Mouse (Mus musculus): ENCODE results near the gene Zbtb34.

The Zbtb34 gene

GRCm38 (mm10) chr2:33430771-33431699 is at the start of gene Zbtb34:
Zbtb34 (minus strand) TSS chr2:33431324.
- peak; percentile 66 for DNase-seq (ENCODE audit: low read depth, low spot score)

GRCm38 (mm10) chr2:33477961-33478755 is 47.0 kb upstream of the Zbtb34 start:
- no peak for DNase-seq (ENCODE audit: low read depth, low spot score)

GRCm38 (mm10) chr2:33475961-33476360 is 44.8 kb upstream of the Zbtb34 start:
- DNase-seq (ENCODE audit: low read depth, low spot score) = peak; percentile 30

- peak; percentile 94 for DNase-seq (ENCODE audit: low read depth, low spot score)
Observed at GRCm38 (mm10) chr2:33468466-33469097, 37.5 kb upstream of the Zbtb34 start, which contains the start of gene Zbtb43. Zbtb43 (minus strand) TSS chr2:33468559.

GRCm38 (mm10) chr2:33467546-33468465 is 36.7 kb upstream of the Zbtb34 start:
- DNase-seq (ENCODE audit: low read depth, low spot score) = peak; percentile 64

- peak; percentile 88 for DNase-seq (ENCODE audit: low read depth, low spot score)
Observed at GRCm38 (mm10) chr2:33465966-33466365, 34.8 kb upstream of the Zbtb34 start.

GRCm38 (mm10) chr2:33465215-33465614 is 34.1 kb upstream of the Zbtb34 start:
- no peak for DNase-seq (ENCODE audit: low read depth, low spot score)

- no peak for DNase-seq (ENCODE audit: low read depth, low spot score)
Observed at GRCm38 (mm10) chr2:33462066-33462465, 30.9 kb upstream of the Zbtb34 start.

GRCm38 (mm10) chr2:33461066-33461465 is 29.9 kb upstream of the Zbtb34 start:
- DNase-seq (ENCODE audit: low read depth, low spot score) = no peak

- no peak for DNase-seq (ENCODE audit: low read depth, low spot score)
Observed at GRCm38 (mm10) chr2:33459660-33460059, 28.5 kb upstream of the Zbtb34 start.

GRCm38 (mm10) chr2:33456696-33457095 is 25.6 kb upstream of the Zbtb34 start:
- DNase-seq (ENCODE audit: low read depth, low spot score) = no peak

GRCm38 (mm10) chr2:33456242-33456641 is 25.1 kb upstream of the Zbtb34 start:
- no peak for DNase-seq (ENCODE audit: low read depth, low spot score)

GRCm38 (mm10) chr2:33455350-33455749 is 24.2 kb upstream of the Zbtb34 start:
- DNase-seq (ENCODE audit: low read depth, low spot score) = no peak

- no peak for DNase-seq (ENCODE audit: low read depth, low spot score)
Observed at GRCm38 (mm10) chr2:33454816-33455215, 23.7 kb upstream of the Zbtb34 start.

- no peak for DNase-seq (ENCODE audit: low read depth, low spot score)
Observed at GRCm38 (mm10) chr2:33453476-33453875, 22.4 kb upstream of the Zbtb34 start.

- DNase-seq (ENCODE audit: low read depth, low spot score) = no peak
Observed at GRCm38 (mm10) chr2:33452721-33453120, 21.6 kb upstream of the Zbtb34 start.

GRCm38 (mm10) chr2:33452140-33452539 is 21.0 kb upstream of the Zbtb34 start:
- peak; percentile 34 for DNase-seq (ENCODE audit: low read depth, low spot score)

- DNase-seq (ENCODE audit: low read depth, low spot score) = no peak
Observed at GRCm38 (mm10) chr2:33451038-33451978, 20.2 kb upstream of the Zbtb34 start.

- no peak for DNase-seq (ENCODE audit: low read depth, low spot score)
Observed at GRCm38 (mm10) chr2:33449119-33449873, 18.2 kb upstream of the Zbtb34 start.

Data from 3T3-L1 (cell line).